Mouse (Mus musculus): ENCODE results near the gene Pyroxd2. TPM values are rescaled to one million over a fixed set of nuclear protein-coding genes. Genes with fewer than 3 reads are reported as not detected.
"Not testable (repeated sequence)": the region's sequence is repeated elsewhere in the genome, so short reads cannot be mapped to it uniquely, and the experiment has no call there.

The Pyroxd2 gene
- total RNA-seq, 2 experiments from 2014 or later: 2.9 to 3.1 TPM

DNA sequence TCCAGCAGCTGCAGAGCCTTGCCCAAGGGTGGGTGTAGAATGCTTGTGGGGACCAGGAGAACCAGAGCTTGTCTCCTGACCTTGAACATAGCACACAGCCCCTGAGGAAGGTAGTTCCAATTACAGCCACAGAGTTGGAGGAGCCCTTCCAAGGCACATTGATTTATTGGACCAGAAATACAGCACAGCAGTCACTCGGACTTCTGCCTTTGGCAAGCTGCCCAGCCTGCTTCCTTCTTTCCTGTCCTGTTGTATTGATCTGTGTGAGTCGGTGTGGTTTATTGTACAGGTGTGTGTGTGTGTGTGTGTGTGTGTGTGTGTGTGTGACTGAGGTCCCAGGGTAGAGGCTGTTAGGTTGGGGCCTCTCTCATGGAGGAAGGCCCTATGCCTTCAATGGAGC lies 30.1 kb downstream of the Pyroxd2 start:
- TF ChIP-seq CTCF (IDR thresholded peaks at IDR 0.05): no peak
- intact Hi-C loops (cut with DNase I): no loop called here
- no peak overlapping the region for H3K4me3 ChIP-seq
- H3K27ac ChIP-seq: no peak overlapping the region
- DNase-seq (ENCODE audit: extremely low spot score in 1 of 2, low spot score in 2 of 2): no peak

GRCm38 (mm10) chr19:42718101-42718500 lies 34.5 kb downstream of the Pyroxd2 start:
- no peak for DNase-seq (ENCODE audit: extremely low spot score in 1 of 2, low spot score in 2 of 2)
- Histone ChIP-seq H3K27ac (no peak overlapping the region), H3K4me3 (no peak overlapping the region)
- TF ChIP-seq CTCF (IDR thresholded peaks at IDR 0.05): no peak
- intact Hi-C loops (cut with DNase I): no loop called here

DNA sequence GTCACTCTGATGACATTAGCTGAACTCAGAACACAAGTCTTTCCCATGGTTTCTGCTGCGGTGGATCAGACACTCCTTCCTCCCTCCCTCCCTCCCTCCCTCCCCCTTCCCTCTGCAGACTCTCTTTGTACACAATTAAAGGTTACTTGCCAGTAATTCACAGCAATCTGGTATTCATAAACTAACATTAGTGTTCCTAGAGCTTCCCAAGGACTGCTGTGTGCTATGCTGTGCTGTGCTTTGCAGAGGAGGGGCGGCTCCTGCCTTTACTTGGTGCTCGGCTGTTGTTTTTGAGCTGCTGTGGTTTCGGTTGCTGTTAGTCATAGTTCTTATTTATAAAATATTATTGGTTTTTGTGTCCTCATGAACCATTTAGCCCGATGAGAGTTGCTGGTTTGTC lies 34.9 kb downstream of the Pyroxd2 start:
- DNase-seq (ENCODE audit: extremely low spot score in 1 of 2, low spot score in 2 of 2): no peak
- Histone ChIP-seq H3K4me3 (no peak overlapping the region), H3K27ac (no peak overlapping the region)
- intact Hi-C loops (cut with DNase I): no loop called here
- TF ChIP-seq CTCF (IDR thresholded peaks at IDR 0.05): no peak

- peak overlapping the region; percentile 40; the same call in 1 of the 2 replicates for H3K27ac ChIP-seq
- TF ChIP-seq CTCF (IDR thresholded peaks at IDR 0.05): no peak
- DNase-seq (ENCODE audit: extremely low spot score in 1 of 2, low spot score in 2 of 2): peak in 1 of 2 experiments; percentile 34
- H3K4me3 ChIP-seq: no peak overlapping the region
- intact Hi-C loops (cut with DNase I): no loop called here
Observed at GRCm38 (mm10) chr19:42716507-42716906, 36.1 kb downstream of the Pyroxd2 start.

DNA sequence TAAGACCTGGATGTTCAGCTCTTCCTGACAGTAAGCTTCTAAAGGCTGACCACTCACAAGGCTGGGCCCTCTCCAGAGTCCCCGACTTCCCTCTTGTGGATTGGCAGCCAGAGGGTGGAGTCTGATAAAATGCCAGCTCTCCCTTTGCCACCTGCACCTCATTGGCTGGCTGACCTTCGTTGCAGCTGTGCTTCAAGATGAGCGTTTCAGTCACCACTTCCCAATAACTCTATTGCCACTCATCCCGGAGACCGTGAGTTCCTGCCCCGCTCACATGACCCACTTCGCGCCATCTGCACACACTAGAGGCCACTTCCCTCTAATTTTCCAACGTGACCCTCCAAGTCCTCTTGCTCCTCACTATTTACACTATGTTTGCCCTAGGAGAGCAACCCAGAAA lies 38.8 kb downstream of the Pyroxd2 start:
- TF ChIP-seq CTCF (IDR thresholded peaks at IDR 0.05): no peak
- DNase-seq (ENCODE audit: extremely low spot score in 1 of 2, low spot score in 2 of 2): no peak
- intact Hi-C loops (cut with DNase I): no loop called here
- Histone ChIP-seq H3K27ac (no peak overlapping the region), H3K4me3 (no peak overlapping the region)

GRCm38 (mm10) chr19:42699426-42699825 lies 53.1 kb downstream of the Pyroxd2 start:
- intact Hi-C loops (cut with DNase I): no loop called here
- Histone ChIP-seq H3K27ac (no peak overlapping the region), H3K4me3 (no peak overlapping the region)
- no peak for DNase-seq (ENCODE audit: extremely low spot score in 1 of 2, low spot score in 2 of 2)
- no peak for TF ChIP-seq CTCF (IDR thresholded peaks at IDR 0.05)

- Histone ChIP-seq H3K4me3 (no peak overlapping the region), H3K27ac (no peak overlapping the region)
- TF ChIP-seq CTCF (IDR thresholded peaks at IDR 0.05): no peak
- no peak for DNase-seq (ENCODE audit: extremely low spot score in 1 of 2, low spot score in 2 of 2)
- intact Hi-C loops (cut with DNase I): no loop called here
Observed at GRCm38 (mm10) chr19:42698576-42698975, 54.0 kb downstream of the Pyroxd2 start.

DNA sequence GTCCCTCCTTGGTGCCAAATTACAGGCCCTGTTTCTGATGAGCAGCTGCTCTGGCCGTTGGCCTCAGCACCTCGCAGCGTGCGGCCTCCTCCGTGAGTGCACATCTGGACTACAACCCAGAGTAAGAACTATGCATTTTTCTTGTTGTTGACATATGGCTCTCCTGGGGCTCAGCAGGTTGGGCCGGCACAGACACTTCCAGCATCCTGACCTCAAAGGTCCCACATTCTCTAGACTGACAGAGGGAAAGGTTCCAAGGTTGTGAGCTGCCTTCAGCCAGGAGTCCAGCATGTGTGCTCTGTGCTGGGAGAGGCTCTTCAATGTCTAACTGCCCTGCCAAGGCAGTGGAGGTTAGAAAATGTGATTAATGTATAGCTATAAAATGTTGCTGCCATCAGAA lies 55.2 kb downstream of the Pyroxd2 start:
- TF ChIP-seq CTCF (IDR thresholded peaks at IDR 0.05): no peak
- no peak overlapping the region for H3K4me3 ChIP-seq
- intact Hi-C loops (cut with DNase I): no loop called here
- no peak for DNase-seq (ENCODE audit: extremely low spot score in 1 of 2, low spot score in 2 of 2)
- H3K27ac ChIP-seq: no peak overlapping the region

- no peak overlapping the region for H3K27ac ChIP-seq
- intact Hi-C loops (cut with DNase I): no loop called here
- TF ChIP-seq CTCF (IDR thresholded peaks at IDR 0.05): no peak
- no peak overlapping the region for H3K4me3 ChIP-seq
- DNase-seq (ENCODE audit: extremely low spot score in 1 of 2, low spot score in 2 of 2): no peak
Observed at GRCm38 (mm10) chr19:42690256-42690655, 62.3 kb downstream of the Pyroxd2 start.

GRCm38 (mm10) chr19:42689786-42690185 lies 62.8 kb downstream of the Pyroxd2 start:
- DNase-seq (ENCODE audit: extremely low spot score in 1 of 2, low spot score in 2 of 2): no peak
- Histone ChIP-seq H3K27ac (no peak overlapping the region), H3K4me3 (no peak overlapping the region)
- TF ChIP-seq CTCF (IDR thresholded peaks at IDR 0.05): no peak
- intact Hi-C loops (cut with DNase I): no loop called here

- intact Hi-C loops (cut with DNase I): no loop called here
- TF ChIP-seq CTCF (IDR thresholded peaks at IDR 0.05): no peak
- H3K27ac ChIP-seq: no peak overlapping the region
- H3K4me3 ChIP-seq: no peak overlapping the region
- DNase-seq (ENCODE audit: extremely low spot score in 1 of 2, low spot score in 2 of 2): no peak
Observed at GRCm38 (mm10) chr19:42689321-42689720, 63.3 kb downstream of the Pyroxd2 start.

DNA sequence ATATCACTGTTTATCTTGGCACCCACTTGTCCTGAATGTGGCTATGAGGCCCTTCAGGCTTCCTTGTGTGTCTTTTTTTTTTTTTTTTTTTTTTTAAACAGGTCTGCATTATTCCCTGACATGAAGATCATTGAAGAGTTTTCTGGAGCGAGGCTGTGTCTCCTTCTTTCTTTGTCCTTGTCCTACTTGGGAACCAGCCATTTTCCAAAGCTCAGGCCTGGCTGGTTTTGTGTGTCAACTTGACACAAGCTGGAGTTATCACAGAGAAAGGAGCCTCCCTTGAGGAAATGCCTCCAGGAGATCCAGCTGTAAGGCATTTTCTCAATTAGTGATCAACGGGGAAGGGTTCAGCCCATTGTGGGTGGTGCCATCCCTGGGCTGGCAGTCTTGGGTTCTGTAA lies 69.8 kb downstream of the Pyroxd2 start:
- intact Hi-C loops (cut with DNase I); H3K27ac ChIP-seq: not testable (repeated sequence)

DNA sequence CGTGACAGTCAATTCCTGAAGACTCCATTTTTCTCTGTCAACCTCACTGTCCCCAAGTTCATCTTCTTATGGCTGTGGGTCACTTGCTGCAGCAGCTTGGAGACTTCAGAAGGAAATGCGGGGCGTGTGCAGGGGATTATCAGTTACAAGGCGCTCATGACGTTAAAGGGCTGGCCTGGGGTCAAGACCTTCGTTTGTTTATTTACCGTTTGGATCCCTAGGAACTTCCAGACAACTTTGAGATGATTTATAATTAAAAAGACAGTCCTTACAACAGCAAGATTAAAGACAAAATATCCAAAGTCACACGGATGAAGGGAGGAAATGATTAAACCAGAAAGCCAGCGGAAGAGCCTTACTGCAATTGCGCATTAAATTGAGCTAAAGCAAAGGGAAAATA lies 74.4 kb downstream of the Pyroxd2 start:
- no peak overlapping the region for H3K27ac ChIP-seq
- no peak for DNase-seq (ENCODE audit: extremely low spot score in 1 of 2, low spot score in 2 of 2)
- TF ChIP-seq CTCF (IDR thresholded peaks at IDR 0.05): no peak
- H3K4me3 ChIP-seq: no peak overlapping the region
- intact Hi-C loops (cut with DNase I): no loop called here

More for the DNA sequence above, 69.8 kb downstream of the Pyroxd2 start:
- H3K4me3 ChIP-seq; DNase-seq (ENCODE audit: extremely low spot score in 1 of 2, low spot score in 2 of 2): not testable (repeated sequence)

GRCm38 (mm10) chr19:42677452-42677851 lies 75.1 kb downstream of the Pyroxd2 start:
- no peak for TF ChIP-seq CTCF (IDR thresholded peaks at IDR 0.05)
- Histone ChIP-seq H3K27ac (no peak overlapping the region), H3K4me3 (no peak overlapping the region)
- DNase-seq (ENCODE audit: extremely low spot score in 1 of 2, low spot score in 2 of 2): no peak
- intact Hi-C loops (cut with DNase I): no loop called here

Data from left cerebral cortex, adult 2 months (tissue).